Mouse (Mus musculus): ENCODE measurements at regions not wholly inside any gene's neighbourhood (a gene's known extent, or its start where the extent isn't known, plus 50 kb on each side); places are given as distances from the start of the nearest gene placed in this dataset.

DNA sequence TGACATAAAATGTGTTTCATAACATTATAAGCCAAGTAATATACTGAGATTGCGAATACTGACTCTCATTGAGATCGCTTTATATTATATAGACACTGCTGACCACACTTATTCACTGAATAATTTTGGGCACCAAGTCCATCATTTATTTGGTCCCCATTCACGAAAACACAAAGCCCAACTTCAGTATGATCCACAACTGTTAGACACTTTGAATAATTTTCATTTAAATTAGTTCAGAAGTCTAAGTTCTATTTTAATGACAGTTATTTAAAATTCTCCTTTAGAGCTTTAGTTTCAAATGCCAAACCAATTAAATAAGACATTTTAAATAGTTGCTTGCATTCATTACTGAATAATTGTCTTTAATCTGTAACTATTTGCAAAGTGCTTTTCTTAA, 240.2 kb upstream of the Ptprz1 start:
- TF ChIP-seq CTCF (IDR thresholded peaks at IDR 0.05; ENCODE audit: low read depth, low read length) (no peak), POLR2A (IDR thresholded peaks at IDR 0.05; ENCODE audit: borderline replicate concordance, low read depth, low read length) (no peak)
